ENCODE assay signal across 7 mouse cellular contexts in genomic region chr6:135087721-135088451, GRCm38 (mm10). TPM values are rescaled to one million over a fixed set of nuclear protein-coding genes. Genes with fewer than 3 reads are reported as not detected.
DNase-seq lines count a peak whose midpoint lies in the region; ATAC-seq and TF ChIP-seq lines count a peak whose summit lies in the region.

No protein-coding gene starts in this region.

- H3K4me2 ChIP-seq in intestine, postnatal 0 days (replicated peaks; ENCODE audit: low read depth): peak overlapping the region; percentile 10
- H3K4me2 ChIP-seq in midbrain, embryonic 13.5 days (replicated peaks): peak overlapping the region; percentile 21

- H3K4me1 ChIP-seq in intestine, postnatal 0 days (replicated peaks; ENCODE audit: control insufficient read depth, insufficient read depth, low read length): no peaks in the 10 kb centered on the region
- H3K4me1 ChIP-seq in limb, embryonic 10.5 days: peaks cover 20% of the 10 kb centered on the region
- H3K4me1 ChIP-seq in midbrain, embryonic 13.5 days (replicated peaks): peaks cover 5% of the 10 kb centered on the region

- H3K36me3 ChIP-seq in intestine, postnatal 0 days (ENCODE audit: control insufficient read depth, insufficient read depth): no peaks in the 10 kb centered on the region
- H3K36me3 ChIP-seq in limb, embryonic 10.5 days: no peaks in the 10 kb centered on the region
- no peaks in the 10 kb centered on the region for H3K36me3 ChIP-seq in midbrain, embryonic 13.5 days

- no peak overlapping the region for H3K27ac ChIP-seq in intestine, postnatal 0 days (ENCODE audit: low read depth, low read length)
- H3K27ac ChIP-seq in limb, embryonic 10.5 days: peak overlapping the region; percentile 59
- no peak overlapping the region for H3K27ac ChIP-seq in midbrain, embryonic 13.5 days

- no peak overlapping the region for H3K4me3 ChIP-seq in intestine, postnatal 0 days (ENCODE audit: low read depth, low read length)
- H3K4me3 ChIP-seq in limb, embryonic 10.5 days: peak overlapping the region; percentile 34
- H3K4me3 ChIP-seq in midbrain, embryonic 13.5 days (replicated peaks): no peak overlapping the region

- TF ChIP-seq CTCF in intestine, postnatal 0 days (IDR thresholded peaks at IDR 0.05; ENCODE audit: low read depth): peak; percentile 92

- peak; percentile 37 for DNase-seq in adrenal gland, adult 8-10 months
- DNase-seq in embryo, embryonic 9.5 days (ENCODE audit: extremely low spot score): peak; percentile 84
- DNase-seq in limb, embryonic 10.5 days (ENCODE audit: low spot score): peak; percentile 90
- DNase-seq in spleen, adult 12 weeks (ENCODE audit: low spot score): peak; percentile 52

- no peaks in the 10 kb centered on the region for H3K27me3 ChIP-seq in intestine, postnatal 0 days (replicated peaks; ENCODE audit: control insufficient read depth, insufficient read depth, low read length)
- H3K27me3 ChIP-seq in limb, embryonic 10.5 days (ENCODE audit: low read depth, poor library complexity, severe bottlenecking): no peaks in the 10 kb centered on the region; the same call in 1 of the 2 replicates
- H3K27me3 ChIP-seq in midbrain, embryonic 13.5 days: peaks cover 22% of the 10 kb centered on the region

- no peak overlapping the region for H3K9ac ChIP-seq in intestine, postnatal 0 days (ENCODE audit: low read depth, low read length)
- H3K9ac ChIP-seq in midbrain, embryonic 13.5 days (replicated peaks): no peak overlapping the region

- 30% methylated on average over 19 of the region's 19 CpGs for WGBS in intestine, postnatal 0 days
- 31% methylated on average over 19 of the region's 19 CpGs for WGBS in limb, embryonic 10.5 days
- 32% methylated on average over 19 of the region's 19 CpGs for WGBS in midbrain, embryonic 13.5 days

- ATAC-seq in granulocyte monocyte progenitor cell, adult 5-6 weeks (replicated peaks; ENCODE audit: poor library complexity, severe bottlenecking): peak; percentile 91
- ATAC-seq in intestine, postnatal 0 days: peak; percentile 42; the same call in 1 of the 2 replicates
- peak; percentile 90 for ATAC-seq in midbrain, embryonic 13.5 days

- H3K9me3 ChIP-seq in intestine, postnatal 0 days (ENCODE audit: control insufficient read depth): no peaks in the 10 kb centered on the region
- H3K9me3 ChIP-seq in limb, embryonic 10.5 days (replicated peaks): no peaks in the 10 kb centered on the region
- H3K9me3 ChIP-seq in midbrain, embryonic 13.5 days: no peaks in the 10 kb centered on the region

RNA-seq across cellular contexts. Expression of gene Gprc5a, which starts 22.4 kb away (rescaled TPM):
- under 1 TPM; 0.27 to 0.59 (median 0.41) TPM for total RNA-seq in adrenal gland, adult 8-10 months (2022)
- not detected in 2 replicates for total RNA-seq in granulocyte monocyte progenitor cell, adult 5-6 weeks (2014; fragmentation: Nextera tagmentation)
- total RNA-seq in granulocyte monocyte progenitor cell, adult 5-6 weeks (2017): not detected in 2 replicates
- polyA plus RNA-seq in intestine, postnatal 0 days (2015; fragmentation: Nextera tagmentation; extraction: Ambion mirVana): 3.3 and 4.2 TPM in 2 replicates
- polyA plus RNA-seq in limb, embryonic 10.5 days (2016; fragmentation: Nextera tagmentation; extraction: Ambion mirVana): 1.4 and 1.9 TPM in 2 replicates
- 0.53 and 0.98 TPM in 2 replicates for polyA plus RNA-seq in midbrain, embryonic 13.5 days (2015; fragmentation: Nextera tagmentation; extraction: Ambion mirVana)

RNA-seq across cellular contexts. Expression of gene Gprc5d, which starts 30.2 kb away (rescaled TPM):
- total RNA-seq in adrenal gland, adult 8-10 months (2022): not detected
- not detected in 2 replicates for total RNA-seq in granulocyte monocyte progenitor cell, adult 5-6 weeks (2014; fragmentation: Nextera tagmentation)
- total RNA-seq in granulocyte monocyte progenitor cell, adult 5-6 weeks (2017): not detected in 2 replicates
- not detected in 2 replicates for polyA plus RNA-seq in intestine, postnatal 0 days (2015; fragmentation: Nextera tagmentation; extraction: Ambion mirVana)
- not detected in 2 replicates for polyA plus RNA-seq in limb, embryonic 10.5 days (2016; fragmentation: Nextera tagmentation; extraction: Ambion mirVana)
- 0.12 TPM in 1 of 2 replicates, not detected in the other for polyA plus RNA-seq in midbrain, embryonic 13.5 days (2015; fragmentation: Nextera tagmentation; extraction: Ambion mirVana)

Comparison
In these comparisons a context has a peak if more than half of its experiments do, and no peak if none do; other contexts are left out.
1. DNase-seq: peak in every context shown above with its lines; median percentile 90 in limb, embryonic 10.5 days; 84 in embryo, embryonic 9.5 days; 52 in spleen, adult 12 weeks; 37 in adrenal gland, adult 8-10 months.